Mouse (Mus musculus) thymus, adult 2 months (tissue): Measurements from ENCODE around the gene Elmod1. TPM values are rescaled to one million over a fixed set of nuclear protein-coding genes. Genes with fewer than 3 reads are reported as not detected.

Source experiments
- DNase-seq: peaks from one replicate; pipeline ENCODE4 v3.0.0; 2021
- H3K27ac ChIP-seq: fragments of 200-500 bp; 2 replicates; pipeline ENCODE4 v1.5.1; 2012; ENCODE audit warnings: low read length, control low read depth; ENCODE audit not compliant: control insufficient read depth, insufficient read depth
- H3K27me3 ChIP-seq: fragments of 200-500 bp; 2 replicates; pipeline ENCODE4 v1.6.1; 2012; ENCODE audit warnings: mild to moderate bottlenecking, low read length, moderate library complexity, mixed read lengths; ENCODE audit not compliant: control insufficient read depth, insufficient read depth
- H3K36me3 ChIP-seq: fragments of 200-500 bp; 2 replicates; pipeline ENCODE4 v1.6.1; 2012; ENCODE audit warnings: mild to moderate bottlenecking, low read length, moderate library complexity; ENCODE audit not compliant: control insufficient read depth, insufficient read depth
- H3K4me1 ChIP-seq: fragments of 200-500 bp; replicated peaks from 2 replicates; pipeline ENCODE4 v1.6.1; 2012; ENCODE audit warnings: low read length; ENCODE audit not compliant: control insufficient read depth, insufficient read depth
- H3K4me3 ChIP-seq: fragments of 200-500 bp; 2 replicates; pipeline ENCODE4 v1.5.1; 2012; ENCODE audit warnings: mild to moderate bottlenecking, low read length, control low read depth, moderate library complexity; ENCODE audit not compliant: control insufficient read depth, insufficient read depth
- CTCF ChIP-seq: fragments of 200-500 bp; IDR thresholded peaks from 2 replicates; pipeline ENCODE4 v1.5.1; 2012; ENCODE audit warnings: mild to moderate bottlenecking, control low read depth, low read length, moderate library complexity, borderline replicate concordance; ENCODE audit not compliant: control insufficient read depth, poor library complexity, insufficient read depth; ENCODE audit errors: extremely low read depth
- POLR2A ChIP-seq: fragments of 200-500 bp; IDR thresholded peaks from 2 replicates; pipeline ENCODE4 v1.6.1; 2012; ENCODE audit warnings: mild to moderate bottlenecking, low read length, control low read depth, moderate library complexity; ENCODE audit not compliant: control insufficient read depth, poor library complexity, insufficient read depth; ENCODE audit errors: extremely low read depth
- WGBS: fragments of 180-500 bp; shearing (Covaris S2); methylation state at CpG from one replicate; pipeline ENCODE4 v1.1.7; 2018; 5-methylcytosine and 5-hydroxymethylcytosine counted together
- polyA plus RNA-seq: library from polyadenylated mRNA; depleted of rRNA; stranded (reverse); fragments of >200 nt; gene quantifications from 2 replicates; pipeline ENCODE4 v1.2.3, GENCODE M21; 2012

The Elmod1 gene
- polyA plus RNA-seq, 1 experiment = 0.05 TPM

- Histone ChIP-seq H3K36me3 (no peaks in the 10 kb centered on the region), H3K4me1 (no peaks in the 10 kb centered on the region), H3K4me3 (no peak overlapping the region), H3K27ac (no peak overlapping the region), H3K27me3 (no peaks in the 10 kb centered on the region)
- 81% methylated on average over 10 of the region's 10 CpGs for WGBS
- no peak for DNase-seq
- TF ChIP-seq CTCF = no peak
- TF ChIP-seq POLR2A = no peak
These were observed 59.0 kb downstream of the Elmod1 start for GRCm38 (mm10) chr9:53915929-53916721.

GRCm38 (mm10) chr9:53910823-53911222 lies 64.3 kb downstream of the Elmod1 start:
- no peak overlapping the region for H3K4me3 ChIP-seq
- TF ChIP-seq POLR2A = no peak
- no peak for TF ChIP-seq CTCF
- no peaks in the 10 kb centered on the region for H3K4me1 ChIP-seq
- 62% methylated on average over 2 of the region's 2 CpGs for WGBS
- no peaks in the 10 kb centered on the region for H3K27me3 ChIP-seq
- no peak overlapping the region for H3K27ac ChIP-seq
- no peak for DNase-seq
- no peaks in the 10 kb centered on the region for H3K36me3 ChIP-seq

DNA sequence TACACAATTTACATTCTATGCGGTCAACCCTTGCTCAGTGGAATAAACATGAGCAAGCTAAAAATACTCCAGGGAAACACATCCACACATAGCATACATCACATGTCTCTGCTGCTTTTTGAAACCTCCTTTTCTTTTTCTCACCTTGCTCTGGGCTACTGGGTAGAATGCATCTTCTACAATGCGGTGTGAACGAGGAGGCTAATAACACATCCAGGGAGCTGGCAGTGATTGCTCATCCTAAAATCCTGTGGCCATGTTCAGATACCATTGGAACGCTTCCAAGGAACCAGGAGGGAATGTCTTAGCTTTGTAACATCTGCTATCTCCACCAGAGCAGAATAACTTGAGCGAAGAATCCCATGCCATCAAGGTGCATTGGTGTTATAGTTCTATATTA lies 64.8 kb downstream of the Elmod1 start:
- Histone ChIP-seq H3K27me3 (no peaks in the 10 kb centered on the region), H3K4me1 (no peaks in the 10 kb centered on the region), H3K36me3 (no peaks in the 10 kb centered on the region), H3K4me3 (no peak overlapping the region), H3K27ac (no peak overlapping the region)
- no peak for DNase-seq
- no peak for TF ChIP-seq CTCF
- TF ChIP-seq POLR2A = no peak
- WGBS = 89% methylated on average over 5 of the region's 5 CpGs

DNA sequence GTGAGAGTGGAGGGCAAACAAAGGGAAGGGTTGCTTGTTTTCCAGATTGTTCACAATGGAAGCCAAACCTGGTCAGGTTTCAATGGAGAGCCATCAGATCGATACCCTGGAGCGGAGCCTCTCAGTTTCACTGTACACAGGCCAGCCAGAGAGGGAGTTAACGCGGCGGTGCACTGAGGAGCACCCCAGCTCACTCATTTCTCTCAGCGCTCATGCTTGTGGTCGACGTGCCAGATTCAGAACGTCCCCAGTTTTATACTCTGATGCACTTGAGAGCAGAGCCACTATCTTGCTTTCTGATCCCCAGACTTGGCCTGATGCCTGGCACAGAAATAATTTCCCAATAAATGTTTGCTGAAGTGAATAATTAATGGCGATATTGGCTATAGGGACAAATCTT lies 68.3 kb downstream of the Elmod1 start:
- TF ChIP-seq POLR2A (no peak), CTCF (no peak)
- H3K4me3 ChIP-seq = no peak overlapping the region
- no peak overlapping the region for H3K27ac ChIP-seq
- no peaks in the 10 kb centered on the region for H3K4me1 ChIP-seq
- no peaks in the 10 kb centered on the region for H3K27me3 ChIP-seq
- DNase-seq = no peak
- H3K36me3 ChIP-seq = no peaks in the 10 kb centered on the region
- 89% methylated on average over 10 of the region's 10 CpGs for WGBS

GRCm38 (mm10) chr9:53905418-53905817 lies 69.7 kb downstream of the Elmod1 start:
- H3K36me3 ChIP-seq = no peaks in the 10 kb centered on the region
- WGBS = 56% methylated on average over 3 of the region's 3 CpGs
- no peak for DNase-seq
- H3K27ac ChIP-seq = no peak overlapping the region
- no peaks in the 10 kb centered on the region for H3K27me3 ChIP-seq
- no peak for TF ChIP-seq POLR2A
- TF ChIP-seq CTCF = no peak
- no peak overlapping the region for H3K4me3 ChIP-seq
- H3K4me1 ChIP-seq = no peaks in the 10 kb centered on the region

- DNase-seq = no peak
- TF ChIP-seq POLR2A = no peak
- no peak for TF ChIP-seq CTCF
- 97% methylated on average over 7 of the region's 7 CpGs for WGBS
- H3K27me3 ChIP-seq = no peaks in the 10 kb centered on the region
- H3K4me3 ChIP-seq = no peak overlapping the region
- H3K27ac ChIP-seq = no peak overlapping the region
- no peaks in the 10 kb centered on the region for H3K4me1 ChIP-seq
- no peaks in the 10 kb centered on the region for H3K36me3 ChIP-seq
These were observed 71.8 kb downstream of the Elmod1 start for GRCm38 (mm10) chr9:53903215-53903842.
